Comparison of ENCODE assay signal across 10 mouse cellular contexts in genomic region chr15:97360842-97361770, GRCm38 (mm10).
A peak's percentile ranks its signal among the peaks of the same experiment; 100 is the strongest.
DNase-seq lines count a peak whose midpoint lies in the region; ATAC-seq and TF ChIP-seq lines count a peak whose summit lies in the region.
"Had no signal": no experiment of that assay in that cellular context is flagged by ENCODE, and none has a peak within 500 bp of the region (broad histone marks: within the 10 kb centered on the region; RNA-seq: fewer than 3 reads in every experiment).

No protein-coding gene starts in this region.

- no peak for TF ChIP-seq CTCF in hindbrain, postnatal 0 days (IDR thresholded peaks at IDR 0.05; ENCODE audit: low read depth)

- H3K79me2 ChIP-seq in macrophage (ENCODE audit: inconsistent target): peaks cover 20% of the 10 kb centered on the region

- no peak overlapping the region for H3K4me3 ChIP-seq in hindbrain, postnatal 0 days (ENCODE audit: low read length)
- no peak overlapping the region for H3K4me3 ChIP-seq in hindbrain, embryonic 13.5 days
- peak overlapping the region; percentile 43 for H3K4me3 ChIP-seq in macrophage (ENCODE audit: inconsistent target)
- no peak overlapping the region for H3K4me3 ChIP-seq in forebrain, embryonic 11.5 days (ENCODE audit: low read depth, low read length)
- H3K4me3 ChIP-seq: embryonic facial prominence, embryonic 12.5 days had no signal

- H3K27ac ChIP-seq in hindbrain, postnatal 0 days: 0 out of 2 replicates have a peak overlapping the region, but pooled peaks have one; percentile 7
- H3K27ac ChIP-seq in hindbrain, embryonic 13.5 days: no peak overlapping the region
- peak overlapping the region; percentile 90 for H3K27ac ChIP-seq in macrophage
- no peak overlapping the region for H3K27ac ChIP-seq in forebrain, embryonic 11.5 days (ENCODE audit: low read depth, low read length)
- H3K27ac ChIP-seq: embryonic facial prominence, embryonic 12.5 days had no signal

- H3K4me1 ChIP-seq in hindbrain, postnatal 0 days (ENCODE audit: insufficient read depth, low read length): no peaks in the 10 kb centered on the region; the same call in 1 of the 2 replicates
- peaks cover 7% of the 10 kb centered on the region for H3K4me1 ChIP-seq in hindbrain, embryonic 13.5 days (replicated peaks)
- no peaks in the 10 kb centered on the region for H3K4me1 ChIP-seq in forebrain, embryonic 11.5 days (replicated peaks; ENCODE audit: control insufficient read depth, insufficient read depth, low read length)

- no peaks in the 10 kb centered on the region for H3K9me3 ChIP-seq in hindbrain, postnatal 0 days (ENCODE audit: low read length)
- H3K9me3 ChIP-seq in hindbrain, embryonic 13.5 days: no peaks in the 10 kb centered on the region
- H3K9me3 ChIP-seq in forebrain, embryonic 11.5 days (ENCODE audit: control insufficient read depth, low read length): no peaks in the 10 kb centered on the region
- H3K9me3 ChIP-seq: embryonic facial prominence, embryonic 12.5 days had no signal

- H3K27me3 ChIP-seq in hindbrain, postnatal 0 days (ENCODE audit: insufficient read depth, low read length): no peaks in the 10 kb centered on the region
- H3K27me3 ChIP-seq in hindbrain, embryonic 13.5 days: no peaks in the 10 kb centered on the region
- H3K27me3 ChIP-seq in forebrain, embryonic 11.5 days (ENCODE audit: control insufficient read depth, insufficient read depth, low read length): no peaks in the 10 kb centered on the region
- H3K27me3 ChIP-seq: embryonic facial prominence, embryonic 12.5 days; Patski had no signal

- WGBS in hindbrain, postnatal 0 days: 81% methylated on average over 23 of the region's 23 CpGs
- WGBS in hindbrain, embryonic 13.5 days: 89% methylated on average over 23 of the region's 23 CpGs
- 3% methylated on average over 23 of the region's 23 CpGs for WGBS in macrophage (ENCODE audit: missing documents)
- 90% methylated on average over 23 of the region's 23 CpGs for WGBS in forebrain, embryonic 11.5 days

- no peak overlapping the region for H3K9ac ChIP-seq in hindbrain, postnatal 0 days (replicated peaks; ENCODE audit: low read length)
- H3K9ac ChIP-seq in hindbrain, embryonic 13.5 days: no peak overlapping the region
- H3K9ac ChIP-seq in forebrain, embryonic 11.5 days (ENCODE audit: low read length): no peak overlapping the region
- H3K9ac ChIP-seq: embryonic facial prominence, embryonic 12.5 days had no signal

- no peak overlapping the region for H3K4me2 ChIP-seq in hindbrain, postnatal 0 days (ENCODE audit: low read depth, low read length)
- no peak overlapping the region for H3K4me2 ChIP-seq in hindbrain, embryonic 13.5 days
- H3K4me2 ChIP-seq in forebrain, embryonic 11.5 days (ENCODE audit: low read depth, low read length, severe bottlenecking): no peak overlapping the region
- H3K4me2 ChIP-seq: embryonic facial prominence, embryonic 12.5 days had no signal

- no peak for ATAC-seq in hindbrain, postnatal 0 days
- ATAC-seq in hindbrain, embryonic 13.5 days (ENCODE audit: low FRiP score): no peak
- peak; percentile 93 for ATAC-seq in erythroid progenitor cell, adult 5-6 weeks (replicated peaks; ENCODE audit: low FRiP score, poor library complexity, severe bottlenecking)
- no peak for ATAC-seq in forebrain, embryonic 11.5 days (replicated peaks; ENCODE audit: low FRiP score)
- ATAC-seq: Patski had no signal

- no peak for DNase-seq in hindbrain, postnatal 0 days (ENCODE audit: low spot score)
- DNase-seq in thymus, postnatal 10 days (ENCODE audit: low spot score in 2 of 2): peak; percentile 33 to 44
- DNase-seq in kidney, postnatal 14 days: no peak
- no peak for DNase-seq in forebrain, embryonic 11.5 days (ENCODE audit: low spot score)
- no peak for DNase-seq in cerebellum, postnatal 14 days

- H3K36me3 ChIP-seq in hindbrain, postnatal 0 days (ENCODE audit: insufficient read depth, low read length): no peaks in the 10 kb centered on the region
- H3K36me3 ChIP-seq in hindbrain, embryonic 13.5 days: no peaks in the 10 kb centered on the region
- H3K36me3 ChIP-seq in macrophage (ENCODE audit: inconsistent target): no peaks in the 10 kb centered on the region
- no peaks in the 10 kb centered on the region for H3K36me3 ChIP-seq in forebrain, embryonic 11.5 days (ENCODE audit: control insufficient read depth, insufficient read depth, low read length)
- H3K36me3 ChIP-seq: embryonic facial prominence, embryonic 12.5 days had no signal

Comparison
In these comparisons a context has a peak if more than half of its experiments do, and no peak if none do; other contexts are left out.
1. H3K27ac ChIP-seq: peak in hindbrain, postnatal 0 days (single experiment) and macrophage (single experiment); none in hindbrain, embryonic 13.5 days (single experiment) and forebrain, embryonic 11.5 days (single experiment).
2. DNase-seq: peak in thymus, postnatal 10 days (2 of 2); none in hindbrain, postnatal 0 days (single experiment), kidney, postnatal 14 days (single experiment), forebrain, embryonic 11.5 days (single experiment) and cerebellum, postnatal 14 days (0 of 2).